Mouse (Mus musculus) embryonic facial prominence, embryonic 10.5 days (tissue): ENCODE measurements around the gene Fam204a. TPM values are rescaled to one million over a fixed set of nuclear protein-coding genes. Genes with fewer than 3 reads are reported as not detected.
A peak's percentile ranks its signal among the peaks of the same experiment; 100 is the strongest.

Experiments used
- DNase-seq: peaks from one replicate; pipeline ENCODE4 v3.0.0-alpha.2; 2017; ENCODE audit warnings: low spot score
- H3K27ac ChIP-seq: fragments of 300-500 bp; sonication (generic); replicated peaks from 2 replicates; pipeline ENCODE4 v1.5.1; 2016; ENCODE audit warnings: mild to moderate bottlenecking
- H3K27me3 ChIP-seq: fragments of 300-500 bp; sonication (generic); replicated peaks from 2 replicates; pipeline ENCODE4 v1.6.1; 2016; ENCODE audit warnings: low read depth, mild to moderate bottlenecking; ENCODE audit not compliant: poor library complexity, severe bottlenecking
- H3K36me3 ChIP-seq: fragments of 300-500 bp; sonication (generic); replicated peaks from 2 replicates; pipeline ENCODE4 v1.6.1; 2016; ENCODE audit warnings: mild to moderate bottlenecking, moderate library complexity
- H3K4me1 ChIP-seq: fragments of 300-500 bp; sonication (generic); 2 replicates; pipeline ENCODE4 v1.6.1; 2016
- H3K4me3 ChIP-seq: fragments of 300-500 bp; sonication (generic); 2 replicates; pipeline ENCODE4 v1.5.1; 2016; ENCODE audit warnings: mild to moderate bottlenecking, moderate library complexity
- H3K9me3 ChIP-seq: fragments of 300-500 bp; sonication (generic); 2 replicates; pipeline ENCODE4 v1.6.1; 2016; ENCODE audit warnings: mild to moderate bottlenecking
- WGBS: fragments of 180-500 bp; shearing (Covaris S2); methylation state at CpG from one replicate; pipeline ENCODE4 v1.1.7; 2016; 5-methylcytosine and 5-hydroxymethylcytosine counted together
- polyA plus RNA-seq: library from polyadenylated mRNA; unstranded; fragments of >200 nt; fragmentation: Nextera tagmentation; extraction: Ambion mirVana; gene quantifications from 2 replicates; pipeline ENCODE4 v1.2.1, GENCODE M21; 2016

Gene Fam204a
- polyA plus RNA-seq, 1 experiment from 2014 or later = 55.8 TPM

GRCm38 (mm10) chr19:60208173-60208572 is 18.3 kb downstream of the Fam204a start:
- Histone ChIP-seq H3K4me3 (no peak overlapping the region), H3K27me3 (no peaks in the 10 kb centered on the region), H3K27ac (no peak overlapping the region), H3K36me3 (peaks cover 44% of the 10 kb centered on the region), H3K9me3 (no peaks in the 10 kb centered on the region), H3K4me1 (no peaks in the 10 kb centered on the region; the same call in 1 of the 2 replicates)
- no peak for DNase-seq

GRCm38 (mm10) chr19:60204176-60204575 is 22.3 kb downstream of the Fam204a start:
- peaks cover 14% of the 10 kb centered on the region for H3K36me3 ChIP-seq
- DNase-seq = no peak
- H3K27ac ChIP-seq = no peak overlapping the region
- H3K4me3 ChIP-seq = no peak overlapping the region
- WGBS = 75% methylated on average over 7 of the region's 7 CpGs
- H3K4me1 ChIP-seq = peaks cover 13% of the 10 kb centered on the region
- no peaks in the 10 kb centered on the region for H3K27me3 ChIP-seq
- no peaks in the 10 kb centered on the region for H3K9me3 ChIP-seq

DNA sequence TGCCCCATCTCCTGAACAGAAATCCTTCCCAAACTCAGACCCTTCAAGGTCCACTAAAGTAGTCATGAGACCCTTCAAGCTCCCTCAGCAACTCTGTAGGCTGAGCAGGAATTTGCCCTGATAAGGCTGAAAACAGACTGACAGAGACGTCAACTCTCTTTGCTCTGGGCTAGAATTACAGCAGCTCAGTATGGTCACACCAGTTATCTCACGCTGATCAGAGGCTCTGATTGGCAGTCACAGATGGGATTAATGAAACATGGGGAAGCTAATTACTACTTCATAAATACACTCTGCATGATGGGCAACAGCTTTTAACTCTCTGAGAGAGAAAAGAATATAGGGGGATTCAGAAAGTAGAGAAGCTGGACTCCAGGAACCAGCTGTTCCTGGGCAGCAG is 26.2 kb downstream of the Fam204a start:
- Histone ChIP-seq H3K9me3 (no peaks in the 10 kb centered on the region), H3K4me3 (no peak overlapping the region), H3K4me1 (peaks cover 13% of the 10 kb centered on the region), H3K27ac (no peak overlapping the region), H3K36me3 (peaks cover 26% of the 10 kb centered on the region), H3K27me3 (no peaks in the 10 kb centered on the region)
- WGBS = 19% methylated on average over 2 of the region's 2 CpGs
- DNase-seq = no peak

DNA sequence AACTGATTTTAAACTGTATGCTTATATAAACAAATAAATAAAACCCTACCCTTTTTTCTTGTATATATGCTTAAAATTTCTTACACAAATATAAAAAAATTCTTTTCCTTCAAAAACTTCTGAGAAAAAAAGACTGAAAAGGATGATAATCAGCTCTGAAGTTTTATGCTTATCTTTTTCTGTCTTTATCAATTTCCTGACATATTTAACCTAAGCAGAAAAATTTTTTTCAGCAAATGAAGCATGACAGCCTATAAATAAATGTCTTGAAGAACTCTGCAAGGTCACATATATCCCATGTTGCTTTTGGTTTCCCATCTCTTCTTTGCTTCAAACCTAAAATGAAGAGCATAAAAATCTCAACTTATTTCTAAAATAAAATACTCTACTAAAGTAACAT is 27.3 kb downstream of the Fam204a start:
- Histone ChIP-seq H3K4me1 (peaks cover 13% of the 10 kb centered on the region), H3K4me3 (no peak overlapping the region), H3K36me3 (peaks cover 34% of the 10 kb centered on the region), H3K27me3 (no peaks in the 10 kb centered on the region), H3K9me3 (no peaks in the 10 kb centered on the region), H3K27ac (no peak overlapping the region)
- DNase-seq = no peak

DNA sequence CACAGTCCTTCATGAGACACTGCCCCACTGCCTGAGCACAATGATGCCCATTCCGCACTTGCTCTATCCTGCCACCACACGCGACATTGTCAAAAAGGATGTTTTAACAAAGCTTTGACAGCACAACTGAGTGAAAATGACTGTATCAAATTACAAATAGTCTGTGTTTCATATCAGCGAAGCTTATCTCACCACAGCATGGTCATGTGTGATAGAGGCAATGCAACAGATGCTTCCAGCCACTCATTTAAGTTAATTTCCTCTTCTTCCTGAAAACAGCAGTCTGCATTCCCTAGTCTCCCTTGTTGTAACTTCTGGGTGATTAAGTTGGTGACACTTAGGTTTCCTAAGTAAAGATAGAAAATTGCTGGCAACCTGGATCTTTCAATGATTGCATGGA is 33.7 kb downstream of the Fam204a start:
- WGBS = 94% methylated on average over 4 of the region's 4 CpGs
- H3K27ac ChIP-seq = no peak overlapping the region
- DNase-seq = no peak
- H3K27me3 ChIP-seq = no peaks in the 10 kb centered on the region
- H3K4me3 ChIP-seq = no peak overlapping the region
- peaks cover 32% of the 10 kb centered on the region for H3K36me3 ChIP-seq
- H3K4me1 ChIP-seq = peaks cover 4% of the 10 kb centered on the region
- no peaks in the 10 kb centered on the region for H3K9me3 ChIP-seq

DNA sequence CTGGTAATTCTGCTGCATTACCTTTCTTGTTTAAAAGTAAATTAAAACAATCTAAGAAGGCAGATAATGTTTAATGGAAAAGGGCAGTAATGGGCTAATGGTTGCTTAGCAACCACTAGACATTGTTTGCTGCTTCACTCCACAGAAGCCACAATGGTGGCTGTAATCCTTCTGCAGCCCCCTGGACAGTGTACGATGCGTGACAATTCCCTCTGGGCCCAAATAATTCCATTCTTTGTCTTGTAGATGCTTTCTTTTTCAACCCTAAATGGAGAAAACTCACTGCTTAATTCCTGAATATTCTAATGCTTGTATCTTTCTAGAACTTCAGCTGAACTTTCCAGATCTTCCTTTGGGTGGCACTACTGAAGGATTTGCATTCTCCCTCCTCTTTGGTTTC is 37.3 kb downstream of the Fam204a start:
- Histone ChIP-seq H3K36me3 (peaks cover 12% of the 10 kb centered on the region), H3K4me3 (no peak overlapping the region), H3K9me3 (no peaks in the 10 kb centered on the region), H3K27me3 (no peaks in the 10 kb centered on the region), H3K4me1 (peaks cover 4% of the 10 kb centered on the region), H3K27ac (no peak overlapping the region)
- WGBS = 59% methylated on average over 2 of the region's 2 CpGs
- no peak for DNase-seq

- peaks cover 15% of the 10 kb centered on the region for H3K4me1 ChIP-seq
- H3K9me3 ChIP-seq = no peaks in the 10 kb centered on the region
- H3K27me3 ChIP-seq = no peaks in the 10 kb centered on the region
- no peak for DNase-seq
- no peak overlapping the region for H3K4me3 ChIP-seq
- 94% methylated on average over 1 of the region's 1 CpGs for WGBS
- peaks cover 9% of the 10 kb centered on the region for H3K36me3 ChIP-seq
- H3K27ac ChIP-seq = no peak overlapping the region
These were observed 43.6 kb downstream of the Fam204a start for GRCm38 (mm10) chr19:60182901-60183300.

GRCm38 (mm10) chr19:60182171-60182570 is 44.3 kb downstream of the Fam204a start:
- WGBS = 87% methylated on average over 1 of the region's 1 CpGs
- DNase-seq = no peak
- H3K27me3 ChIP-seq = no peaks in the 10 kb centered on the region

DNA sequence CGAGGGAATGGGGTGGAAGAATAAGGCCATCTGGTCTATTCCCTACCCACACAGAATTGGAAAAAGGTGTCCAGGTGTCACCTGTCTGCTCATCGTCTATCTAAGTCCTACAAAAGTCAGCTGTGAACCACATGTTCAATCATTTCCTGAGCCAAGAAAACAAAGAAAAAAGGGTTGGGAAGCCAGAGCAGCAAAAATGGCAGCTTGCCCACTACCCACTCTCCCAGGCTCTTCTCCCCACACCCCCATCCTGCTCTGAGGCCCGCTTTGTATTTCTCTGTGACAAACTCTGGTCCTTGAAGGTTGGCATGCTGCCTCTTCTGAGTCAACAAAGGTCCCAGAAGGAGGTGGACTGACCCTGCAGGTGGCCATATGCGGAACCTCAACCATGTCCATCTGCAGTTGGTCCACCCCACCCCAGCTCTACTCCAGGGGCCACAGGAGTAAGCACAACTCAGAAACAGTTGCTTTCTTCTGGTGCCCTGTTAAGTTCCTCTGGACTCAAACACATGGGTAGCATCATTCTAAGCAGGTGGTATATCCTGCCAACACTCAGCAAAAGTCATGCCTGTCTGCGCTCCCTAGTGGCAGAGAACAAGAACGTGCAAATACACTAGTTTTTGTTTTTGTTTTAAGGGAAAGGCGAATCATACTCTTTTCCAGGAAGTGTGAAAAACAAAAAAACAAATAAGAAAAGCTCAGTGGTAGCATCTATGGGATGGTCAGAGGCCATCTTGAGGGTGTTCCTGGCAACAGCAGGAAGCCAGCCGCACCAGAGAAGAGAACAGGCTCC is 47.5 kb downstream of the Fam204a start:
- Histone ChIP-seq H3K27ac (no peak overlapping the region), H3K27me3 (no peaks in the 10 kb centered on the region), H3K4me3 (no peak overlapping the region), H3K9me3 (no peaks in the 10 kb centered on the region), H3K36me3 (peaks cover 9% of the 10 kb centered on the region), H3K4me1 (peaks cover 15% of the 10 kb centered on the region)
- no peak for DNase-seq
- WGBS = 87% methylated on average over 8 of the region's 8 CpGs

More at GRCm38 (mm10) chr19:60182171-60182570, 44.3 kb downstream of the Fam204a start:
- H3K9me3 ChIP-seq = no peaks in the 10 kb centered on the region
- peaks cover 15% of the 10 kb centered on the region for H3K4me1 ChIP-seq
- H3K4me3 ChIP-seq = no peak overlapping the region
- H3K27ac ChIP-seq = no peak overlapping the region
- H3K36me3 ChIP-seq = peaks cover 9% of the 10 kb centered on the region

DNA sequence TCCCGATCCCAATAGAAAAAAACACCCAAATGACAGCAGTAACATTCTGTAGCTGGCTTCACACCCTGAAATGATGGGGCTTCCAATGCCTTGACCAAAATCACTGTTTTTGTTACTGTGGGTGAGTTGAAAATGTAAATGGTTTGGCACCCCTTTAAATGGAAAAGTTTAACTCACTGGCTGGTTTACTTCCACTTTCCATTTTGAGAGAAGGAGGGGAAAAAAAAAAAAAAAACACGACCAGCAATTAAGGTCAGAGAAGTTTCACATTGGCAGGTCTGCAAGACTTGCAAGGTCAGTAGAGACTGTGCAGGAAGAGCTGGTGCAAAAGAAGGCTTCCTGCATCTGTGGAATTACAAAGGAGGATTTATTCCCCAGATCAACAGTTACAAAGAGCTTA is 61.1 kb downstream of the Fam204a start:
- no peaks in the 10 kb centered on the region for H3K36me3 ChIP-seq
- H3K4me1 ChIP-seq = peaks cover 7% of the 10 kb centered on the region
- peaks cover 23% of the 10 kb centered on the region for H3K27me3 ChIP-seq
- DNase-seq = no peak
- 44% methylated on average over 2 of the region's 2 CpGs for WGBS
- no peak overlapping the region for H3K27ac ChIP-seq
- H3K9me3 ChIP-seq = no peaks in the 10 kb centered on the region
- H3K4me3 ChIP-seq = no peak overlapping the region

DNA sequence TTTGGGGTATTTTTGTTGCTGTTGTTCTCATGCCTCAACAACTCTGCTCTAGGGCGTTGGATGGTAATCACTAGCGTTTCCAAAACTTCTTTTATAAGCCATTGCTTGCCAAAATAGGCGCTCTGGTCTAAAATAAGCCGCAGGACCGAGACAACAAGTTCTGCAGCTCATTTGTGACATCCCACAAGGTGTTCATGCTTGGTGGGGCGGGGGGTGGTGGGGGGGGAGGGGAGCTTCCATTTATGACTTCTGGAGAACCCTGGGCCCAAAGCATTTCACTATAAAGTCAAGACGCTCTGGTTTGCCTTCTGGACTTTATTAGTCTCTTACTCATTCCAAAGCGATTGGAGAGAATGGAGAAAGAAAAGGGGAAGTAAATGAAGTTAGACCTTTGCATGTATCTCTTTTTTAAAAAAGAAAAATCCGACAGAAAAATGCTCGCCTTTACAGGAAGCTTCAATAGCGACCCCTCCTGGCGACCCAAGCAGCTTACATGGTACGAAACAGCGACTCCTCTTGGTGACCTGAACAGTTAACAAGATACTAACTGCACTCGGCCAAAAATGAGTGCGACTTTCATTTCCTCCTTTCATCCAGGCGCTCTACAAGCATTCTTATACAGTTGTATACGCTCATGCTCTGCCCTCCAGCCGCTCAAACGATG is 65.8 kb downstream of the Fam204a start:
- DNase-seq = peak; percentile 77
- peak overlapping the region; percentile 34 for H3K4me3 ChIP-seq
- WGBS = 6% methylated on average over 20 of the region's 20 CpGs
- no peaks in the 10 kb centered on the region for H3K9me3 ChIP-seq
- no peaks in the 10 kb centered on the region for H3K36me3 ChIP-seq
- no peak overlapping the region for H3K27ac ChIP-seq
- peaks cover 15% of the 10 kb centered on the region for H3K4me1 ChIP-seq
- H3K27me3 ChIP-seq = peaks cover 62% of the 10 kb centered on the region

DNA sequence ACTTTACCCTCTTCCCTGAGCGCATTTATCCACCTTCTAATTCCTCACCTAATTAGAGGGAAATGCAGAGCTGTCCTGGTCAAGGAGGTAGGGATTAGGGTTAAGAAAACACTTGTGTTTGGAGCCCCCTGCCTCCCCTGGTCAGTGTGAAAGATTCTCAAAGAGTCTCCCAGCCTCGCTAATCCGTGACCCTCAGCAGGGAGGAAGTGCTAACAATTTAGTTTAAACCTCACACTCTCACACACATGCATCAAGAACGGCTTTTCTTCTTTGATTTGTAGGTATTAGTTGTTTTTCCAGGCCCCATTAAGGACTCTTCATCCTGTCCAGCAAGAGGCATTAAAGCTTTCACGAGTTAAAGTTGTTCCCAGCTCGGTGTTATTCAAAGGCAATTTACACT is 66.7 kb downstream of the Fam204a start:
- no peaks in the 10 kb centered on the region for H3K36me3 ChIP-seq
- peaks cover 15% of the 10 kb centered on the region for H3K4me1 ChIP-seq
- H3K27me3 ChIP-seq = peaks cover 68% of the 10 kb centered on the region
- no peak overlapping the region for H3K27ac ChIP-seq
- H3K4me3 ChIP-seq = no peak overlapping the region
- H3K9me3 ChIP-seq = no peaks in the 10 kb centered on the region
- 2% methylated on average over 6 of the region's 6 CpGs for WGBS
- no peak for DNase-seq

GRCm38 (mm10) chr19:60155266-60155665 is 71.2 kb downstream of the Fam204a start:
- no peak for DNase-seq
- H3K4me3 ChIP-seq = no peak overlapping the region
- WGBS = 87% methylated on average over 5 of the region's 5 CpGs
- no peak overlapping the region for H3K27ac ChIP-seq
- H3K9me3 ChIP-seq = no peaks in the 10 kb centered on the region
- peaks cover 85% of the 10 kb centered on the region for H3K27me3 ChIP-seq
- no peaks in the 10 kb centered on the region for H3K36me3 ChIP-seq
- H3K4me1 ChIP-seq = peaks cover 7% of the 10 kb centered on the region
